Mouse (Mus musculus): ENCODE results near the gene Hic2.
"Not testable (repeated sequence)": the region's sequence is repeated elsewhere in the genome, so short reads cannot be mapped to it uniquely, and the experiment has no call there.

Hic2 gene

GRCm38 (mm10) chr16:17232794-17233701 is at the start of gene Hic2:
TSS of gene Hic2 (plus strand) at chr16:17233572.
- in situ Hi-C loops (cut with MseI, MboI): no loop called here

GRCm38 (mm10) chr16:17185475-17185874 is 47.9 kb upstream of the Hic2 start:
- in situ Hi-C loops (cut with MseI, MboI): no loop called here

- in situ Hi-C loops (cut with MseI, MboI): no loop called here
Measured at GRCm38 (mm10) chr16:17193823-17194222, 39.5 kb upstream of the Hic2 start.

GRCm38 (mm10) chr16:17200121-17200952 is 33.0 kb upstream of the Hic2 start:
- in situ Hi-C loops (cut with MseI, MboI): no loop called here

- in situ Hi-C loops (cut with MseI, MboI): no loop called here
Measured at GRCm38 (mm10) chr16:17200953-17201707, 32.2 kb upstream of the Hic2 start.

- in situ Hi-C loops (cut with MseI, MboI): no loop called here
Measured at GRCm38 (mm10) chr16:17201977-17202376, 31.4 kb upstream of the Hic2 start.

GRCm38 (mm10) chr16:17202549-17202948 is 30.8 kb upstream of the Hic2 start, which contains the start of gene Ube2l3:
TSS of gene Ube2l3 (minus strand) at chr16:17202649.
- in situ Hi-C loops (cut with MseI, MboI): no loop called here

- in situ Hi-C loops (cut with MseI, MboI): loop anchor here (5.0 kb wide), 2 partner anchors 62 to 67 kb away; no protein-coding TSS in a partner anchor
Measured at GRCm38 (mm10) chr16:17204990-17205389, 28.4 kb upstream of the Hic2 start.

GRCm38 (mm10) chr16:17208389-17209361 is 24.7 kb upstream of the Hic2 start, which contains the start of gene Rimbp3:
TSS of gene Rimbp3 (plus strand) at chr16:17208603.
- in situ Hi-C loops (cut with MseI, MboI): loop anchor here (5.0 kb wide), 2 partner anchors 59 to 64 kb away; no protein-coding TSS in a partner anchor

- in situ Hi-C loops (cut with MseI, MboI): loop anchor here (5.0 kb wide), 2 partner anchors 58 to 63 kb away; no protein-coding TSS in a partner anchor
Measured at GRCm38 (mm10) chr16:17209404-17209960, 23.9 kb upstream of the Hic2 start.

GRCm38 (mm10) chr16:17209981-17210838 is 23.2 kb upstream of the Hic2 start:
- in situ Hi-C loops (cut with MseI, MboI): loop anchor here (5.0 kb wide), 2 partner anchors 57 to 62 kb away; no protein-coding TSS in a partner anchor

GRCm38 (mm10) chr16:17216934-17217633 is 16.3 kb upstream of the Hic2 start:
- in situ Hi-C loops (cut with MseI, MboI): no loop called here

- in situ Hi-C loops (cut with MseI, MboI): no loop called here
Measured at GRCm38 (mm10) chr16:17220127-17220733, 13.1 kb upstream of the Hic2 start.

- in situ Hi-C loops (cut with MseI, MboI): no loop called here
Measured at GRCm38 (mm10) chr16:17222197-17222596, 11.2 kb upstream of the Hic2 start.

- in situ Hi-C loops (cut with MseI, MboI): no loop called here
Measured at GRCm38 (mm10) chr16:17225584-17225983, 7.8 kb upstream of the Hic2 start.

GRCm38 (mm10) chr16:17226496-17226895 is 6.9 kb upstream of the Hic2 start:
- in situ Hi-C loops (cut with MseI, MboI): no loop called here

- in situ Hi-C loops (cut with MseI, MboI): not testable (repeated sequence)
Measured at GRCm38 (mm10) chr16:17231523-17231922, 1.8 kb upstream of the Hic2 start.

All from mouse trophoblast stem cell (cell line).